Mouse (Mus musculus): ENCODE data around the gene Ppp3ca.

The Ppp3ca gene

GRCm38 (mm10) chr3:136812162-136812561 lies 142.2 kb downstream of the Ppp3ca start:
- DNase-seq (ENCODE audit: extremely low spot score, low spot score) = no peak

- no peak for DNase-seq (ENCODE audit: extremely low spot score, low spot score)
These were observed 142.9 kb downstream of the Ppp3ca start for GRCm38 (mm10) chr3:136812791-136813190.

GRCm38 (mm10) chr3:136813886-136814285 lies 144.0 kb downstream of the Ppp3ca start:
- DNase-seq (ENCODE audit: extremely low spot score, low spot score) = no peak

- DNase-seq (ENCODE audit: extremely low spot score, low spot score) = no peak
These were observed 145.0 kb downstream of the Ppp3ca start for GRCm38 (mm10) chr3:136814916-136815315.

- no peak for DNase-seq (ENCODE audit: extremely low spot score, low spot score)
These were observed 146.4 kb downstream of the Ppp3ca start for GRCm38 (mm10) chr3:136816319-136816718.

- DNase-seq (ENCODE audit: extremely low spot score, low spot score) = no peak
These were observed 149.1 kb downstream of the Ppp3ca start for GRCm38 (mm10) chr3:136818997-136819396.

- DNase-seq (ENCODE audit: extremely low spot score, low spot score) = no peak
These were observed 151.1 kb downstream of the Ppp3ca start for GRCm38 (mm10) chr3:136821039-136821438.

GRCm38 (mm10) chr3:136821993-136822392 lies 152.1 kb downstream of the Ppp3ca start:
- DNase-seq (ENCODE audit: extremely low spot score, low spot score) = no peak

GRCm38 (mm10) chr3:136822431-136822830 lies 152.5 kb downstream of the Ppp3ca start:
- no peak for DNase-seq (ENCODE audit: extremely low spot score, low spot score)

- DNase-seq (ENCODE audit: extremely low spot score, low spot score) = no peak
These were observed 158.5 kb downstream of the Ppp3ca start for GRCm38 (mm10) chr3:136828451-136828850.

GRCm38 (mm10) chr3:136829109-136829508 lies 159.2 kb downstream of the Ppp3ca start:
- DNase-seq (ENCODE audit: extremely low spot score, low spot score) = no peak

GRCm38 (mm10) chr3:136830687-136831220 lies 160.8 kb downstream of the Ppp3ca start:
- DNase-seq (ENCODE audit: extremely low spot score, low spot score) = no peak

- DNase-seq (ENCODE audit: extremely low spot score, low spot score) = no peak
These were observed 163.2 kb downstream of the Ppp3ca start for GRCm38 (mm10) chr3:136833003-136833745.

- DNase-seq (ENCODE audit: extremely low spot score, low spot score) = no peak
These were observed 164.0 kb downstream of the Ppp3ca start for GRCm38 (mm10) chr3:136833893-136834292.

GRCm38 (mm10) chr3:136835851-136836250 lies 165.9 kb downstream of the Ppp3ca start:
- no peak for DNase-seq (ENCODE audit: extremely low spot score, low spot score)

GRCm38 (mm10) chr3:136836319-136837193 lies 166.6 kb downstream of the Ppp3ca start:
- no peak for DNase-seq (ENCODE audit: extremely low spot score, low spot score)

- DNase-seq (ENCODE audit: extremely low spot score, low spot score) = no peak
These were observed 167.7 kb downstream of the Ppp3ca start for GRCm38 (mm10) chr3:136837589-136837988.

GRCm38 (mm10) chr3:136841282-136841681 lies 171.4 kb downstream of the Ppp3ca start:
- DNase-seq (ENCODE audit: extremely low spot score, low spot score) = no peak

- DNase-seq (ENCODE audit: extremely low spot score, low spot score) = no peak
These were observed 172.5 kb downstream of the Ppp3ca start for GRCm38 (mm10) chr3:136842384-136842783.

- DNase-seq (ENCODE audit: extremely low spot score, low spot score) = no peak
These were observed 174.0 kb downstream of the Ppp3ca start for GRCm38 (mm10) chr3:136843811-136844491.

- DNase-seq (ENCODE audit: extremely low spot score, low spot score) = no peak
These were observed 179.1 kb downstream of the Ppp3ca start for GRCm38 (mm10) chr3:136849035-136849434.

- no peak for DNase-seq (ENCODE audit: extremely low spot score, low spot score)
These were observed 183.0 kb downstream of the Ppp3ca start for GRCm38 (mm10) chr3:136852921-136853320.
